Mouse (Mus musculus): ENCODE data around the gene Zfp385b.

Gene Zfp385b

DNA sequence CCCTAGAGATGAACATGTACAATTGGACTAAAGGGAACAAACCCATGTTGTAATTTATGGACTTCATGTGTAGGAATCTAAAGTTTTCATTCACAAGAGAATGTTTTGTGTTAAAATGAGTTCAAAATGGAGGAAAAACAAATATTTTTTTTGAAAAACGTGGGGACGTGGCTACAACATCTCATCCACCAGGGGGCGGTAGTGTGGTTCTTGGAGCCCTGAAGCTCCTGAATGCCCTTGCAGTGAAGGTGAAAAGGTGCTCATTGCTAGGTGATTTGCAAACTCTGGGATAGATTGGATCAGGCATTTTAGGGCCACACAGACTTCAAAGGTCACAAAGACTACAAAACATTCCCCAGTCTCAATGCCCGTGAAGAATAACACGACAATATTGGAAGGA lies 432.9 kb downstream of the Zfp385b start:
- peak in 1 of 2 experiments; percentile 42 for DNase-seq (ENCODE audit: low spot score in 2 of 2)

DNA sequence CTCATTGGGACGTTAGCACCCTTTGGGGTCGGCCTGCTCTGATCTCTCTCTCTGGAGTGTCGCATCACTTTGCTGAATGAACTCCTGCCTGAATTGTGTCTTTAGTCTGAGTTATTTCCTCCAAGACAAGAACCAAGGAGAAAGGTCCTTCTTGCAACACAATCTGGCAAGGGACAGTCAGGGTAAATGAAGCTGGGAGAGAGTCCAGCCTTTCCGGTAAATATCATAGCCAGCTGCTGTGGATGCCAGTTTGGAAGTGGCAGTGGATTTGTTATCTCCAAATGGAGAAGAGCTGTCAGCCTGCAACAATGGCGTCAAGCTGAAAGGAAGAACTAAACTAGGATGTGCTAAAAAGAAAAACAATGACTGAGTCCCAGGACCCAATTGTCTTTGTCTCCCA lies 436.7 kb downstream of the Zfp385b start:
- no peak for DNase-seq (ENCODE audit: low spot score in 2 of 2)

DNA sequence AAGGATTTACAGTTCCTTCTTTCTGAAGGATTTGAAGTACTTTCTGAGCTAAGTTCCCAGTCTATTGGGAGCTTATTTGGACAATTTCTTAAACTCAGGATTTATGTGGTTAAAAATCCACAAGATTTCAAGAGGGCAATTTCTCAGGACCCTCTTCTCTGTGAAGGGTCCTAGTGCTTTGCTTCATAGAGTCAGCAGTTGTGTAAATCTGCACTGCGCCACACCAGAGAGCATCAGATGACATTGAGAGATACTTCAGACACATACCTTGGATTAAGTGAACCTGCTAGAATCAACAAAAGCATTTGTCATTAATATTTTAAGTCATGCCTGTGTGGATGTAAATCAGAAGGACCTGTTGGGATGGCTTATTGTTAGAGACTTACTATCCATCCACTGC lies 439.5 kb downstream of the Zfp385b start:
- DNase-seq (ENCODE audit: low spot score in 2 of 2): no peak

DNA sequence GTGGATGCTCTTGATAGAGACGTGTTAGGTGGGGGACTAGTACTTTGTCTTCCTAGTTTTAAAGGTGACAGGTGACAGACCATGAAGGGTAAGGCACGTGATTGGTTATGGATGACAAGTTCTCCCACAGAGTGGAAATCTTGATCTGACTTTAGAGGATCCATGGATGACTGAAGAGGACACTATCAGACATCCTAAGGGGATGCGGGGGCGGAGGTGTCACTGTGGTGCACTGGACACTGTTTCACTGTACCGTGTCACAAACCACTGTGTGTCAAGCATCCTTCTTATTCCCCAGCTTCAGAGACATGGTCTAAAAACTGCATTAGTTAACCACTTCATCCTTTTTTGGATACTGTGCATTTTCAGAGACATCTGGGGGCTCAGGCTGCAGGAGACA lies 440.1 kb downstream of the Zfp385b start:
- no peak for DNase-seq (ENCODE audit: low spot score in 2 of 2)

DNA sequence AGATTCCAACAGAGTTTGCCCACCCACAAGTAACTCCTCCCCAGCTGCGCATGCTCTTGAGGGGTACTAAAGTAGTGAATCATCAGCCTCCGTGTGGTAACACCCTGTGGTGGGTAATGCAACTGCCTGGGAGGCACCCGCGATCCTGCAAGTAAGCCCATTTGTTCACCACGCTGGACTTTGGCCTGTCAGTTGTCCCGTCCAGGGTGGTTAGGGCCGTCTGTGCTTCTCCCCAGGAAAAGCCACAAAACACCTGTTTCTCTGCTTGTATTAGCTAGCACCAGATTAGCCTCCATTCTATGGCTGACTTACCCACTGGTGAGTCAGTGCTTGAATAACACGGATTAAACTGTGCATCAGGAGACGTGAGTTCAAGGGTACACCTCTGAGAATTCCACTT lies 442.6 kb downstream of the Zfp385b start:
- DNase-seq (ENCODE audit: low spot score in 2 of 2): no peak

DNA sequence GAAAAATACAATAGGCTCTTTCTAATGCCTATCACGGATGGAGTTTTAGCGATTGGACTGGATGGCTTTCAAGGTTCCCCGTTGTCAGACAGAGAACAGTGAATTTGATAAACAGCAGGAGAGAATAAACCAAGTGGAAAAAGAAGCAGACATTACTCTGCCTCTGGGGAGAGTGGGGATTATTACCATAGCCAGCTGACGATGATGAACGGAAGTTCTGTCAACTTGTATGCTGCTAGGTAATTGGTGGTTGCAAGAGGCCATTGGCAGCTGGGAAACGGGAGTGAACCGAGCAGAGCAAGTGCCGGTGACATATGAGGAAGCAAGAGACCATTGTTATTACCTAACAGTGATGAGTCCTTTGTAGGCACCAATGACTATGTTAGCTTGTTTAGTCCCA lies 444.3 kb downstream of the Zfp385b start:
- no peak for DNase-seq (ENCODE audit: low spot score in 2 of 2)

DNA sequence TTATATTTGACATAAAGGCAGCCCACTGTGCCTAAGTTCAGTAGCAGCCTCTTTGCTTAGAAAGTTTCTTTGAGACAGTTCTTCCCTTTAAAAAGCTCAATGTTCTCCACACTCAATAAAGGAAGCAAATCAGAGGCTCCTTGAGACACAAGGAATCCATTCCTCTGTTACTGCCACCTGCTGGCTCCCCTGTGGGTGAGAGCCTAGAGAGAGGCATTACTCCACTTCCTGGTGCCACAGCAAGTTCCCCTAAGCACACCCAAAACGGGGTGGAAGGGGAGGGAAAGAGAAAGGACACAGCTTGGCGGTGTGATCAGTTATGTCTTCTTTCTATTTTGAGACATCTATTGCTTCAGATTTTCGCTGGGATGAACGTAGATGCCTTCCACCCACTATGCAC lies 450.3 kb downstream of the Zfp385b start:
- no peak for DNase-seq (ENCODE audit: low spot score in 2 of 2)
